Mouse (Mus musculus): Measurements from ENCODE around the gene Tnxb. TPM values are rescaled to one million over a fixed set of nuclear protein-coding genes. Genes with fewer than 3 reads are reported as not detected.

Gene Tnxb
- total RNA-seq, 4 experiments from 2014 or later: 18.1 to 27.4 (median 23.3) TPM

DNA sequence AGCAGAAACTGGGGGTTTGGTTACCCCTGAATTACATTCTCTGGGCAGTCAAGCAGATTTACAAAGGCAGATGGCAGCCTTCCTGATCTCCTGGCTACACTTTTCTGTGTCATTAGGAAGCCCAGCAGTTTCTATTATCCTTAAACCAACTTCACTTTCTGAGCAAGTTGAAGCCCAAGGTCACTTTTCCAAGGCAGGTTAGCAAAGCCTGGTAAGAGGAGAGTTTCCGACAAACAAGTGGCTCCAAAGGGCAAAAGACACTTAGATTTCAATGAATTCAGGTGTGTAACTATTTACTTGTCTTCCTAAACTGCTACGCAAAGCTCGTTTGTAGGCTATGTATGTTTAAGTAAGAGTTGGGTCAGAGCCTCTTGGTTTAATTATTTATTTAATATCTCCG, 27.0 kb upstream of the Tnxb start:
- DNase-seq (ENCODE audit: low spot score in 2 of 2): no peak

DNA sequence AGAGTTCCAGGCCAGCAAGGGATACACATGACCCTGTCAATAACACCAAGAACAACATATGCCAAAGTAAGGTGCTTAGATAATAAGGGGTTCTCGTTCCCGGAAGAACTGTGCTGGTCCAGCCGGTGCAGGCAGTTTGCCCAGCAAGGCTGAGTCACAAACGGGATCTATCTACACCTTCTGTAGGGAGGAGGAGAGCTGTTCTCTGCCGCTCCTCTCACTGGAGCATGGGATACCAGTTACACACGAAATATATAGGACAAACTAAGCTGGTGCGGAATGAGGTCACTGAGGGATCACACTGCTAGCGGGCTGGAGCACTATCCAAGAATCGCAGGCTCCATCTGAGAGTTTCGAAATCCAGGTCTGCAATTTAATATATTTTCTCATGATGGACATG, 26.4 kb upstream of the Tnxb start:
- no peak for DNase-seq (ENCODE audit: low spot score in 2 of 2)

- DNase-seq (ENCODE audit: low spot score in 2 of 2): peak; percentile 92 to 94
Measured at GRCm38 (mm10) chr17:34644608-34645007, 25.7 kb upstream of the Tnxb start, which contains the start of gene Fkbpl. Gene Fkbpl, plus strand, starts transcription at chr17:34644764.

- no peak for DNase-seq (ENCODE audit: low spot score in 2 of 2)
Measured at GRCm38 (mm10) chr17:34645256-34645829, 25.0 kb upstream of the Tnxb start.

- no peak for DNase-seq (ENCODE audit: low spot score in 2 of 2)
Measured at GRCm38 (mm10) chr17:34645831-34646511, 24.4 kb upstream of the Tnxb start.

DNA sequence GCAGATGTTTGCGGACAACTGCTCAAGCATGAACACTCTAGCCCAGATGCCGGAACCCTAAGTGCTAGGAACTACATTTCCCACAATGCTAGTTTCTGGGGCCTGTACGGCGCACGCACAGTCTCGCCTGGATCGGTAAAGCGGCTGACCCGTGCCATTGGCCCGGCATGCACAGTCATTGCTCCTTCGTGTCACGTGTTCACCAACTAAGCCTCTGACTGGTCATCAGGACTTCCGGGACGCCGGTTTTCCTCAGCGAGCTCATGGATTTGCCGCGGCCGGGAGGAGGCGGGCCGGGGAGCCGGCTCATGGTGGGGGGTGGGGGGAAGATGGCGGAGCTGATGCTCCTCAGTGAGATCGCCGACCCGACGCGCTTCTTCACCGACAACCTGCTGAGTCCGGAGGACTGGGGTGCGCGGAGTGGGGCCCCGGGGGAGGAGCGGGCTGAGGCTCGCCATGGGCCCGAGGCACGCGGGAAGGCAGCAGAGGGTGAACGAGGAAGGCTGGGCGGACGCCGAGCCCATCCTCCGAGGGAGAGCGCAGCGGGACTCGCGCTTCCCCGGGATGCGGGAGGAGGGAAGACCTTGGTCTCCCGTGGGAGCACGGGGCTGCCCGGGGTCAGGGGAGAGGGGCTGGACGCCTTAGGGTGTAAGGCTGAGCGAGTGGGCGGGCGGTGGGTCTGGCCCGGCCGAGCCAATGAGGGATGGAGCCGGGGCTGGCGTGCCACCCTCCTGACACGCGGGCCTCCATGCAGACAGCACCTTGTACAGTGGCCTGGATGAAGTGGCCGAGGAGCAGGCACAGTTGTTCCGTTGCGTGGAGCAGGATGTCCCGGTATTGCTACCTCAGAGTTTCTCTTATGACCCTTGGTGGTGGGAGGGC, 23.2 kb upstream of the Tnxb start, which contains the start of gene Atf6b:
TSS of gene Atf6b (plus strand) at position 241 of the 882 bp plus-strand sequence.
- peak; percentile 92 to 96 for DNase-seq (ENCODE audit: low spot score in 2 of 2)

- DNase-seq (ENCODE audit: low spot score in 2 of 2): no peak
Measured at GRCm38 (mm10) chr17:34648141-34648890, 22.0 kb upstream of the Tnxb start.

DNA sequence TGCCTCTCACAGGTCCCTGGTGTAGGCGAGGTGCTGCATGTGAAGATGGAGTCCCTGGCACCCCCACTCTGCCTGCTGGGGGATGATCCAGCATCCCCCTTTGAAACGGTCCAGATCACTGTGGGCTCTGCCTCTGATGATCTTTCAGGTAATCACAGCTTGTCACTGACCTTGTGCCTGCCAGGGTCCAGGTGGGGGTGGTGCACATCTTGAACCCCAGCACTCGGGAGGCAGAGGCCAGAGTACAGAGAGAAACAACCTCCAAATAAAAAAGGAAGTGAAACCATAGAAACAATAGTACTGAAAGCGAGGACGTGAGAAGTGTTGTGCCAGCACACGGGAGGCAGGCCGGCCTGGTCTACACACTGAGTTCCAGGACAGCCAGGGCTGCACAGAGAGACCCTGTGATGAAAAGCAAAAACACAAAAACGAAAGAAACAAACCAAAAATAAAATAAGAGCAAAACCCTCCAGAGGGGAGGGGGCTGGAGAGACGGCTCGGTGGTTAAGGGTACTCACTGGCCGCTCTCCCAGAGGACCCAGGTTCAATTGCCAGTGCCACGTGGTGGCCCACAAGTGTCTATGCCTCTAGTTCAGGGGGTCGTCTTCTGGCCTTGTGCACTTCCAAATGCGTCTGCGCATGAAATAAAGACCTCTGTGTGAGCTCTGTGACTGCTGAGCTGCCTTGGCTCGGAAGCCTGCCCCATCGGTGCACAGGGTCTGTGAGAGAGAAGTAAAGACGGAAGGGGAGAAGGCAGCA, 21.1 kb upstream of the Tnxb start:
- no peak for DNase-seq (ENCODE audit: low spot score in 2 of 2)

DNA sequence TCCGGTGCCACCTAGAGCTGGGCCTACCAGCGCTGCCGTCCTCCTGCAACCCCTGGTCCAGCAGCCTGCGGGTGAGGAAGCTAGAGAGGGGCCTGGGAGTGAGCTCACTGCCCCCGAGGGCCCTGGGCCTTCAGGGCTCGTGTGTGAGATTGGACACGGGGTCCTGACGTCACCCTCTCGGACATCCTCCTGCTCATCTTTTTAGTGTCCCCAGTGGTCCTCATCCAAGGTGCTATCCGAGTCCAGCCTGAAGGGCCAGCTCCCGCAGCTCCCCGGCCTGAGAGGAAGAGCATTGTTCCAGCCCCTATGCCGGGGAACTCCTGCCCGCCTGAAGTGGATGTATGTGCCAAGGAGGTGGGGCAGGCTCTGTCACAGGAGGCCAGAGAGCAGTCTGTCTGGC, 19.6 kb upstream of the Tnxb start:
- no peak for DNase-seq (ENCODE audit: low spot score in 2 of 2)

- no peak for DNase-seq (ENCODE audit: low spot score in 2 of 2)
Measured at GRCm38 (mm10) chr17:34651507-34652221, 18.7 kb upstream of the Tnxb start.

- no peak for DNase-seq (ENCODE audit: low spot score in 2 of 2)
Measured at GRCm38 (mm10) chr17:34652546-34652945, 17.8 kb upstream of the Tnxb start.

GRCm38 (mm10) chr17:34652985-34653384, 17.4 kb upstream of the Tnxb start:
- DNase-seq (ENCODE audit: low spot score in 2 of 2): no peak

- DNase-seq (ENCODE audit: low spot score in 2 of 2): no peak
Measured at GRCm38 (mm10) chr17:34653746-34654285, 16.5 kb upstream of the Tnxb start.

GRCm38 (mm10) chr17:34654392-34654791, 15.9 kb upstream of the Tnxb start:
- no peak for DNase-seq (ENCODE audit: low spot score in 2 of 2)

DNA sequence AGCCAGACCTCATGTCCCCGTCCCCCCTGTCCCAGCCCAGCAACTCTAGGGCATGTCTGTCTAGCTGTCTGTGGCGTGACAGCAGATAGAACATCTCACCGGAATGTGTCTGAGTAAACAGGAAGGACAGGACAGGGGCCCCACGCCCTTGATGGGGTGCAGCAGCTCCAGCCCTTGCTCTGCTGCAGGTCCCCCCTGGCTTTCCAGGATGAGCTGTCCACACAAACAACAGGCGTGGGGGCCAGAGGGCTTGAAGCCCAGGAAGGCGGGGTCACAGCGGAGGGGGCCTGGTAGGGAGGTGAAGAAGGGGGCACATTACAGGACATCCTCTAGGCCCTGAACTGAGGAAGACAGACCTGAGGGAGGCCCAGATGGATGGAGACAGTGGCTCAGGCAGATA, 15.2 kb upstream of the Tnxb start:
- peak; percentile 59 to 77 for DNase-seq (ENCODE audit: low spot score in 2 of 2)

GRCm38 (mm10) chr17:34655581-34655991, 14.7 kb upstream of the Tnxb start:
- DNase-seq (ENCODE audit: low spot score in 2 of 2): peak; percentile 79 to 91

GRCm38 (mm10) chr17:34656666-34657065, 13.7 kb upstream of the Tnxb start:
- peak in 1 of 2 experiments; percentile 52 for DNase-seq (ENCODE audit: low spot score in 2 of 2)

GRCm38 (mm10) chr17:34657271-34657670, 13.1 kb upstream of the Tnxb start:
- DNase-seq (ENCODE audit: low spot score in 2 of 2): no peak

- DNase-seq (ENCODE audit: low spot score in 2 of 2): no peak
Measured at GRCm38 (mm10) chr17:34658145-34658544, 12.2 kb upstream of the Tnxb start.

GRCm38 (mm10) chr17:34658591-34658990, 11.7 kb upstream of the Tnxb start:
- DNase-seq (ENCODE audit: low spot score in 2 of 2): no peak

Data from gastrocnemius, adult 8-10 months (tissue).